Mouse (Mus musculus): Measurements from ENCODE around the gene Prkce. TPM values are rescaled to one million over a fixed set of nuclear protein-coding genes. Genes with fewer than 3 reads are reported as not detected.

The Prkce gene
- polyA plus RNA-seq, 1 experiment: 9.6 TPM

GRCm38 (mm10) chr17:86420646-86421338 is 253.2 kb downstream of the Prkce start:
- Histone ChIP-seq H3K4me1 (ENCODE audit: control insufficient read depth, insufficient read depth, low read length) (no peaks in the 10 kb centered on the region), H3K4me3 (ENCODE audit: insufficient read depth, low read length) (no peak overlapping the region), H3K27ac (ENCODE audit: insufficient read depth, low read length) (no peak overlapping the region)
- no peak for TF ChIP-seq CTCF (IDR thresholded peaks at IDR 0.05; ENCODE audit: borderline replicate concordance, insufficient read depth, low read length)
- no peak for TF ChIP-seq POLR2A (IDR thresholded peaks at IDR 0.05; ENCODE audit: low read depth, low read length)

GRCm38 (mm10) chr17:86422023-86422422 is 254.4 kb downstream of the Prkce start:
- H3K27ac ChIP-seq (ENCODE audit: insufficient read depth, low read length): no peak overlapping the region
- H3K4me3 ChIP-seq (ENCODE audit: insufficient read depth, low read length): no peak overlapping the region
- TF ChIP-seq CTCF (IDR thresholded peaks at IDR 0.05; ENCODE audit: borderline replicate concordance, insufficient read depth, low read length) (no peak), POLR2A (IDR thresholded peaks at IDR 0.05; ENCODE audit: low read depth, low read length) (no peak)
- no peaks in the 10 kb centered on the region for H3K4me1 ChIP-seq (ENCODE audit: control insufficient read depth, insufficient read depth, low read length)

- TF ChIP-seq CTCF (IDR thresholded peaks at IDR 0.05; ENCODE audit: borderline replicate concordance, insufficient read depth, low read length) (no peak), POLR2A (IDR thresholded peaks at IDR 0.05; ENCODE audit: low read depth, low read length) (no peak)
- Histone ChIP-seq H3K27ac (ENCODE audit: insufficient read depth, low read length) (no peak overlapping the region), H3K4me3 (ENCODE audit: insufficient read depth, low read length) (no peak overlapping the region), H3K4me1 (ENCODE audit: control insufficient read depth, insufficient read depth, low read length) (no peaks in the 10 kb centered on the region)
Measured at GRCm38 (mm10) chr17:86429877-86430276, 262.3 kb downstream of the Prkce start.

- no peak overlapping the region for H3K27ac ChIP-seq (ENCODE audit: insufficient read depth, low read length)
Measured at GRCm38 (mm10) chr17:86433117-86433516, 265.5 kb downstream of the Prkce start.

GRCm38 (mm10) chr17:86433813-86434212 is 266.2 kb downstream of the Prkce start:
- TF ChIP-seq CTCF (IDR thresholded peaks at IDR 0.05; ENCODE audit: borderline replicate concordance, insufficient read depth, low read length) (no peak), POLR2A (IDR thresholded peaks at IDR 0.05; ENCODE audit: low read depth, low read length) (no peak)

More at GRCm38 (mm10) chr17:86433117-86433516, 265.5 kb downstream of the Prkce start:
- no peak overlapping the region for H3K4me3 ChIP-seq (ENCODE audit: insufficient read depth, low read length)
- H3K4me1 ChIP-seq (ENCODE audit: control insufficient read depth, insufficient read depth, low read length): no peaks in the 10 kb centered on the region
- TF ChIP-seq CTCF (IDR thresholded peaks at IDR 0.05; ENCODE audit: borderline replicate concordance, insufficient read depth, low read length): no peak
- TF ChIP-seq POLR2A (IDR thresholded peaks at IDR 0.05; ENCODE audit: low read depth, low read length): no peak

GRCm38 (mm10) chr17:86434781-86435180 is 267.2 kb downstream of the Prkce start:
- no peak overlapping the region for H3K27ac ChIP-seq (ENCODE audit: insufficient read depth, low read length)
- H3K4me1 ChIP-seq (ENCODE audit: control insufficient read depth, insufficient read depth, low read length): no peaks in the 10 kb centered on the region
- H3K4me3 ChIP-seq (ENCODE audit: insufficient read depth, low read length): no peak overlapping the region
- TF ChIP-seq POLR2A (IDR thresholded peaks at IDR 0.05; ENCODE audit: low read depth, low read length) (no peak), CTCF (IDR thresholded peaks at IDR 0.05; ENCODE audit: borderline replicate concordance, insufficient read depth, low read length) (no peak)

More at GRCm38 (mm10) chr17:86433813-86434212, 266.2 kb downstream of the Prkce start:
- H3K4me3 ChIP-seq (ENCODE audit: insufficient read depth, low read length): no peak overlapping the region
- H3K27ac ChIP-seq (ENCODE audit: insufficient read depth, low read length): no peak overlapping the region
- H3K4me1 ChIP-seq (ENCODE audit: control insufficient read depth, insufficient read depth, low read length): no peaks in the 10 kb centered on the region

- H3K4me1 ChIP-seq (ENCODE audit: control insufficient read depth, insufficient read depth, low read length): no peaks in the 10 kb centered on the region
- no peak overlapping the region for H3K4me3 ChIP-seq (ENCODE audit: insufficient read depth, low read length)
- no peak overlapping the region for H3K27ac ChIP-seq (ENCODE audit: insufficient read depth, low read length)
- TF ChIP-seq CTCF (IDR thresholded peaks at IDR 0.05; ENCODE audit: borderline replicate concordance, insufficient read depth, low read length) (no peak), POLR2A (IDR thresholded peaks at IDR 0.05; ENCODE audit: low read depth, low read length) (no peak)
Measured at GRCm38 (mm10) chr17:86435570-86435969, 268.0 kb downstream of the Prkce start.

GRCm38 (mm10) chr17:86435984-86436383 is 268.4 kb downstream of the Prkce start:
- Histone ChIP-seq H3K4me3 (ENCODE audit: insufficient read depth, low read length) (no peak overlapping the region), H3K4me1 (ENCODE audit: control insufficient read depth, insufficient read depth, low read length) (no peaks in the 10 kb centered on the region), H3K27ac (ENCODE audit: insufficient read depth, low read length) (no peak overlapping the region)
- TF ChIP-seq CTCF (IDR thresholded peaks at IDR 0.05; ENCODE audit: borderline replicate concordance, insufficient read depth, low read length) (no peak), POLR2A (IDR thresholded peaks at IDR 0.05; ENCODE audit: low read depth, low read length) (no peak)

- Histone ChIP-seq H3K4me3 (ENCODE audit: insufficient read depth, low read length) (no peak overlapping the region), H3K4me1 (ENCODE audit: control insufficient read depth, insufficient read depth, low read length) (no peaks in the 10 kb centered on the region), H3K27ac (ENCODE audit: insufficient read depth, low read length) (no peak overlapping the region)
- TF ChIP-seq POLR2A (IDR thresholded peaks at IDR 0.05; ENCODE audit: low read depth, low read length): no peak
- TF ChIP-seq CTCF (IDR thresholded peaks at IDR 0.05; ENCODE audit: borderline replicate concordance, insufficient read depth, low read length): no peak
Measured at GRCm38 (mm10) chr17:86436583-86437370, 269.2 kb downstream of the Prkce start.
